Mouse (Mus musculus) MEL (cell line): ENCODE results near the gene Col8a2.

ENCODE experiments used
- CHD1 ChIP-seq: IDR thresholded peaks from 2 replicates; pipeline ENCODE4 v1.6.1; 2012; ENCODE audit warnings: low read depth, mild to moderate bottlenecking, inconsistent platforms, low read length, improper control_type of control experiment
- CTCF ChIP-seq, 3 experiments: IDR thresholded peaks in 2 of 3; conservative IDR thresholded peaks in 1 of 3; 2 replicates each; pipeline ENCODE4 v1.5.1; 2011 to 2012; ENCODE audit warnings: low read length in 3 of 3, low read depth in 2 of 3, mild to moderate bottlenecking in 2 of 3, improper control_type of control experiment in 1 of 3, inconsistent platforms in 1 of 3, mixed read lengths in 1 of 3, moderate library complexity in 1 of 3; ENCODE audit not compliant: control insufficient read depth in 1 of 3, insufficient read depth in 1 of 3, poor library complexity in 1 of 3, severe bottlenecking in 1 of 3
- GATA1 ChIP-seq: IDR thresholded peaks from 2 replicates; pipeline ENCODE4 v1.6.1; 2011; ENCODE audit warnings: low read depth, low read length, improper control_type of control experiment
- NELFE ChIP-seq: IDR thresholded peaks from 2 replicates; pipeline ENCODE4 v1.6.1; 2011; ENCODE audit warnings: low read depth, low read length, improper control_type of control experiment
- POLR2A ChIP-seq, 2 experiments: IDR thresholded peaks; 2 replicates each; pipeline ENCODE4 v1.6.1; 2011 to 2012; ENCODE audit warnings: low read length in 2 of 2, mild to moderate bottlenecking in 2 of 2, control low read depth in 1 of 2, improper control_type of control experiment in 1 of 2, low read depth in 1 of 2, moderate library complexity in 1 of 2; ENCODE audit not compliant: control insufficient read depth in 1 of 2, insufficient read depth in 1 of 2, poor library complexity in 1 of 2
- USF1 ChIP-seq: IDR thresholded peaks from 2 replicates; pipeline ENCODE4 v1.6.1; 2014; ENCODE audit warnings: low read depth, mild to moderate bottlenecking, inconsistent platforms, low read length, improper control_type of control experiment, moderate library complexity
- USF2 ChIP-seq, 2 experiments: IDR thresholded peaks; 2 replicates each; pipeline ENCODE4 v1.6.1; 2011 to 2012; ENCODE audit warnings: improper control_type of control experiment in 2 of 2, low read length in 2 of 2, borderline replicate concordance in 1 of 2, inconsistent platforms in 1 of 2, low read depth in 1 of 2, mild to moderate bottlenecking in 1 of 2; ENCODE audit not compliant: insufficient read depth in 1 of 2
- ZMIZ1 ChIP-seq: IDR thresholded peaks from 2 replicates; pipeline ENCODE4 v1.6.1; 2012; ENCODE audit warnings: low read depth, mild to moderate bottlenecking, inconsistent platforms, low read length, improper control_type of control experiment, moderate library complexity

GRCm38 (mm10) chr4:126326036-126326435 lies 39.4 kb downstream of the Col8a2 start:
- TF ChIP-seq USF1 (no peak), CHD1 (no peak), GATA1 (no peak), CTCF (IDR thresholded peaks at IDR 0.05 in 2 of 3, conservative IDR thresholded peaks at IDR 0.05 in 1 of 3; ENCODE audit: control insufficient read depth in 1 of 3, insufficient read depth in 1 of 3, low read depth in 2 of 3, low read length in 3 of 3, poor library complexity in 1 of 3, severe bottlenecking in 1 of 3) (no peak), ZMIZ1 (no peak), USF2 (IDR thresholded peaks at IDR 0.05; ENCODE audit: borderline replicate concordance in 1 of 2, insufficient read depth in 1 of 2, low read depth in 1 of 2, low read length in 2 of 2) (no peak), NELFE (no peak), POLR2A (IDR thresholded peaks at IDR 0.05; ENCODE audit: control insufficient read depth in 1 of 2, insufficient read depth in 1 of 2, low read depth in 1 of 2, low read length in 2 of 2, poor library complexity in 1 of 2) (no peak)
